8 mouse cellular contexts compared by ENCODE assay signal in genomic region chr5:97081481-97081880, GRCm38 (mm10). TPM values are rescaled to one million over a fixed set of nuclear protein-coding genes. Genes with fewer than 3 reads are reported as not detected.
DNase-seq lines count a peak whose midpoint lies in the region; ATAC-seq and TF ChIP-seq lines count a peak whose summit lies in the region.

No protein-coding gene starts in this region.

- peaks cover 78% of the 10 kb centered on the region for H3K36me3 ChIP-seq in liver, embryonic 14.5 days (replicated peaks; ENCODE audit: control insufficient read depth, insufficient read depth, low read depth)
- H3K36me3 ChIP-seq in forebrain, embryonic 13.5 days (ENCODE audit: poor library complexity, severe bottlenecking), result peaks cover 39% of the 10 kb centered on the region

- 83% methylated on average over 3 of the region's 3 CpGs for WGBS in liver, embryonic 14.5 days (ENCODE audit: insufficient replicate concordance)
- 72% methylated on average over 3 of the region's 3 CpGs for WGBS in forebrain, embryonic 13.5 days

- H3K4me2 ChIP-seq in liver, embryonic 14.5 days (ENCODE audit: low read depth), result no peak overlapping the region
- H3K4me2 ChIP-seq in forebrain, embryonic 13.5 days, result no peak overlapping the region

- no peak for TF ChIP-seq EP300 in liver, embryonic 14.5 days (IDR thresholded peaks at IDR 0.05; ENCODE audit: low read depth)

- H3K27me3 ChIP-seq in liver, embryonic 14.5 days (ENCODE audit: control insufficient read depth, insufficient read depth, low read length), result no peaks in the 10 kb centered on the region
- H3K27me3 ChIP-seq in forebrain, embryonic 13.5 days, result no peaks in the 10 kb centered on the region

- intact Hi-C loops in left cerebral cortex, postnatal 4 days (cut with DNase I), result no loop called here

- H3K9ac ChIP-seq in liver, embryonic 14.5 days (replicated peaks), result no peak overlapping the region
- no peak overlapping the region for H3K9ac ChIP-seq in forebrain, embryonic 13.5 days

- H3K9me3 ChIP-seq in liver, embryonic 14.5 days (ENCODE audit: control insufficient read depth, low read length), result no peaks in the 10 kb centered on the region
- no peaks in the 10 kb centered on the region for H3K9me3 ChIP-seq in forebrain, embryonic 13.5 days (replicated peaks)

- TF ChIP-seq CTCF in liver, embryonic 14.5 days (IDR thresholded peaks at IDR 0.05; ENCODE audit: low read depth), result peak; percentile 42

- DNase-seq in adrenal gland, adult (ENCODE audit: inconsistent age in 2 of 2, low spot score in 1 of 2), result peak; percentile 24 to 59
- no peak for DNase-seq in adrenal gland, adult 2 months
- no peak for DNase-seq in liver, embryonic 14.5 days (ENCODE audit: low read depth in 3 of 3, low spot score in 3 of 3)
- no peak for DNase-seq in liver
- DNase-seq in cerebellum, postnatal 25 days, result peak; percentile 50 to 71
- DNase-seq in left cerebral cortex, postnatal 4 days, result peak; percentile 35

- ATAC-seq in liver, embryonic 14.5 days (ENCODE audit: insufficient read depth), result no peak
- ATAC-seq in monocyte, adult 5-6 weeks (replicated peaks; ENCODE audit: insufficient number of reproducible peaks, low FRiP score, low TSS enrichment, poor library complexity, severe bottlenecking), result no peak
- no peak for ATAC-seq in forebrain, embryonic 13.5 days

- no peak overlapping the region for H3K4me3 ChIP-seq in liver, embryonic 14.5 days (ENCODE audit: insufficient read depth in 1 of 2, low read depth in 2 of 2, low read length in 2 of 2)
- H3K4me3 ChIP-seq in forebrain, embryonic 13.5 days, result no peak overlapping the region

- H3K27ac ChIP-seq in liver, embryonic 14.5 days, result no peak overlapping the region
- no peak overlapping the region for H3K27ac ChIP-seq in forebrain, embryonic 13.5 days

- H3K4me1 ChIP-seq in liver, embryonic 14.5 days (replicated peaks; ENCODE audit: control insufficient read depth in 2 of 2, insufficient read depth in 2 of 2, low read length in 1 of 2), result no peaks in the 10 kb centered on the region
- no peaks in the 10 kb centered on the region for H3K4me1 ChIP-seq in forebrain, embryonic 13.5 days

RNA-seq across cellular contexts. Expression of gene Paqr3, which starts 29.9 kb away (rescaled TPM):
- total RNA-seq in adrenal gland, adult 2 months (2021), result 1 to 10 TPM; 3.3 to 4.2 TPM
- 4.8 and 5.2 TPM in 2 replicates for polyA plus RNA-seq in adrenal gland, adult 2 months (2012; rRNA removed)
- polyA plus RNA-seq in liver, embryonic 14.5 days (2012; rRNA removed), result 0.59 and 0.86 TPM in 2 replicates
- polyA plus RNA-seq in liver, embryonic 14.5 days (2014; fragmentation: Nextera tagmentation; extraction: Ambion mirVana), result 0.49 and 0.77 TPM in 2 replicates
- total RNA-seq in left cerebral cortex, postnatal 4 days (2021), result 10 to 100 TPM; 40.4 to 43.8 TPM
- total RNA-seq in monocyte, adult 5-6 weeks (2017), result 8.0 to 12.5 TPM (median 11.1 TPM) in 3 replicates
- 17.1 and 19.0 TPM in 2 replicates for polyA plus RNA-seq in forebrain, embryonic 13.5 days (2015; fragmentation: Nextera tagmentation; extraction: Ambion mirVana)

Comparison
In these comparisons a context has a peak if more than half of its experiments do, and no peak if none do; other contexts are left out.
1. DNase-seq: peak in adrenal gland, adult (2 of 2), cerebellum, postnatal 25 days (2 of 2) and left cerebral cortex, postnatal 4 days (single experiment); none in adrenal gland, adult 2 months (single experiment), liver, embryonic 14.5 days (0 of 3) and liver (single experiment).